Mouse (Mus musculus) kidney, postnatal 25 days (tissue): ENCODE results near the gene Efhc2.

Experiments
- DNase-seq, 2 experiments: peaks; one replicate each; pipeline ENCODE4 v3.0.0; 2021; ENCODE audit warnings: mixed read lengths in 2 of 2

Gene Efhc2

GRCm38 (mm10) chrX:17319126-17319583 is at the start of gene Efhc2:
Gene Efhc2, minus strand, starts transcription at chrX:17319368.
- DNase-seq, result peak; percentile 2 to 41

GRCm38 (mm10) chrX:17365114-17365513 is 45.9 kb upstream of the Efhc2 start:
- DNase-seq, result no peak

DNA sequence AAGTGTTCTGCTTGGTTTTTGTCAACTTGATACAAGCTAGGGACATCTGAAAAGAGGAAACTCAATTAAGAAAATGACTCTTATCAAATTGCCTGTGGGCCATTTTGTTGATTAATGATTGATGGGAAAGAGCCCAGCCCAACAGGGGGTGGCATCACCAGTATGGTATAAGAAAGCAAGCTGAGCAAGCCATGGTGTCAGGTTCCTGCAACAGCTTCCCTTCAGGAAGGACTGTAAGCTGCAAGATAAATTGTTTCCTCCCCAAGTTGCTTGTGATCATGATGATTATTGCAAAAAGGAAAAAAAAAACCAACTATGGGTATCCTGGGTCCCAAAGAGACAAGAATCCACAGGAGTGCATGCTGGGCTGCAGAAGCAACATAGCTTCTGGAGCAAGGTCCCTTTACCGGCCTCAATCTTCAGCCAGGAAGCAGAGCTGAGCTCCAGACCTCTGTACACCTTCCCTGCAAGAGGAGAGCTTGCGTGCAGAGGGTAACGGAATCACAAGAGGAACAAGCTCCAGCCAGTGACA is 18.8 kb downstream of the Efhc2 start:
- no peak for DNase-seq

DNA sequence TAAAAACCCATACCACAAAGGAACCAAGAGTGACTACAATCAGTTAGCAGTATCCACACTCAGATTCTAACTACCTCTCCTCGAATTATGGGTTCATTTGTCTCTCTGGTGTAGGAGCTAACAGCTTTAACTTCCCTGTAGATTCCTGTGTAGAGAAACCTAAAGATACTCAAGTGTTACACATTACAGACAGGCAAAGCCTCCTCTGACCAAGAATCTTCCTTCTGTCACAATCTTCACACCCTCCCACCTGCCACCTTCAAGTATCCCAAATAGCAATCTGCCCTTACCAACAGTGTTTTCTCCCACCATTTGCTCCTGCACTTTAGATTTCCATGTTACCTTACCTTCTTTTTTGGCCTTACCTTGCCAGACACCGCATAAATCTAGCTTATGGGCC is 35.3 kb downstream of the Efhc2 start:
- DNase-seq, result no peak

DNA sequence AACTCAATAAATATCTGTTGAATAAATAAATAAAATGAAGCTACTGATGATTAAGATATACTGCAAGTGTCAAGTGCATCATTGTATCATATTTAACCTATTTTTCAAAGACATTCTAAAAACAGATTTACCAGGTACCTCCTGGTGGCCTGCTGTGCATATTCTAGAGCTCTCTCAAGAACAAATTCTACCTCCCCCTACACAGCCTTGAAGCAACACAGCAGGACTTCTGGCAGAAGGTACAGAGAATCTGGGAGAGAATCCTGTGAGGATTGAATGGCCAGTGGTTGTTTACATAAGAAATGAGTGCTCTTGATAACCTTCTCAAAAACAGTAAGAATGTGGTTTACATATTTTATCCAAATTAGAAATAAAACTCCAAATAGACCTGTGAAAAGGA is 94.0 kb downstream of the Efhc2 start:
- DNase-seq, result no peak

- no peak for DNase-seq
Measured at GRCm38 (mm10) chrX:17217451-17217850, 101.7 kb downstream of the Efhc2 start.

DNA sequence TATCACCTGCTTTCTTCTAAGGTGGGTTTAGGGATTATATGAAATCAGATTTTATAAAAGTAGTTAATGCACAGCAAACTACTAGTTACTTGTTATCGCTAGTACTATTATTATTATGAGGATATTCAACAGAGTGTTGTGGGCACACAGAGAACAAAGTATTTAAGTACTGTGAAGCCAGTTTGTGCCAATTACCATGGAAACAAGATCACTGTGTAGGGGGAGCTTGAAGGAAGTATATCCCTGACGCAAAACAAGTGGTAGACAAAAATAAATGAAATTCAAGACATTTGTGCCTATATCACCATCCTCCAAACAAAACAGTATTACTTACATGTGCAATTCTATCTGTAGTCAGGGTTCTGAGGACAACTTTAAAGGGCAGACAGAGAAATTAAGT is 105.7 kb downstream of the Efhc2 start:
- no peak for DNase-seq

DNA sequence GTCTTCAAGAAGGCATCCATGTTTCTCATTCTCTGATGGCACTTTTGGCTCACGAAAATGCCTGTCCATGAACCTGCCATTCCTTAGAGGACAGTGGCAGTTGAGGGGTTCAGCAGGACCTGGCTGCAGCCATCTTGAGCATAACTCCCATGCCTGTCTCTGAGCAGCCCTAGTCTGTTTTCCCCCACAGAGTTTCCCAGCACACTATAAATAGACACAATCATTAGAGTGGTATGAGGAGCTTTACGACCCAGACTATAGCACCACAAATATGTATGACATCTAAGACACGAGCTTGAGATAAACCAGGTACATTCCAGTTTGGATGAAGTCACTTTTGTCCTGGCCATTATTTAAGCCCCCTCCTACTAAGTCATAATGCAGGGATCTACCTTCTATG is 143.4 kb downstream of the Efhc2 start:
- no peak for DNase-seq

DNA sequence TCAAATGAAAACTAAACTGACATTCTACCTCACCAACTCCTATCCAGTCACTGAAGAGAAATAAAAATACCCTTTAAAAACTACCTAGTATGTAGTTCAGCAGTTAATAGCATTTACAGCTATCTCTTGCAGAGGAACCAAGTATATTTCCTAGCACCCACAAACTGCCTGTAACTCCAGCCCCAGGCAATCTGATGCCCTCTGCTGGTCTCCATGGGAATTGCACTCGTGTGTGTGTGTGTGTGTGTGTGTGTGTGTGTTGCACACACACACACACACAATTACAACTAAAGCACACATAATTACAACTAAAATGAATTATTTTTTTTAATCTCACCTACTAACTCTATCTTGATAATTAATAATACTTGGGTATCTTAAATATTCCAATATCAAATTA is 153.5 kb downstream of the Efhc2 start:
- DNase-seq, result no peak
